Mouse (Mus musculus) brain, embryonic 18.5 days (tissue): Measurements from ENCODE around the gene Scn3a.

ENCODE experiments used
- DNase-seq: peaks from one replicate; pipeline ENCODE4 v3.0.0-alpha.2; 2012; ENCODE audit warnings: low read depth, low spot score

Scn3a gene

GRCm38 (mm10) chr2:65566793-65567787, at the start of gene Scn3a:
TSS of gene Scn3a (minus strand) at chr2:65567627.
- DNase-seq: peak; percentile 52

- DNase-seq: no peak
Observed at GRCm38 (mm10) chr2:65611887-65612286, 44.5 kb upstream of the Scn3a start.

DNA sequence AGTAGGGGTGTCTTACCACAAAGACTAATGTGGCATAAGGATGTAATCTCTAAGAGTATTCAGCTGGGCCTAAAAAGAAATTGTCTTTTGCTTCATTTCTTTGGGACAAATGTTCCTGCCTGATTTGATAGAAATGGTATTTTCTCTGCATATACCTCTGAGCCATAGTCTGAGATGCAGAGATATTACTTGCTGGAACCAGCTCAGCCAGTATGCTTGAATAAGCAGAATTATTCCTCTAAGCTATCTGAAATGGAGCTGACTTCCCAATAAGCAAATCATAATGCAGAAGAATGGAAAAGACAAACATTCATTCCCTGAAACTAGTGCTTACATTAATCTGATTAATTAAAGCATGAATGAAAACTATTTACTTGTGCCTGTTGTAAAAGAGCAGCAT, 40.4 kb upstream of the Scn3a start:
- no peak for DNase-seq

GRCm38 (mm10) chr2:65587679-65588078, 20.3 kb upstream of the Scn3a start:
- no peak for DNase-seq

GRCm38 (mm10) chr2:65567925-65568324, 498 bp upstream of the Scn3a start:
- no peak for DNase-seq

GRCm38 (mm10) chr2:65563898-65564297, 3.5 kb downstream of the Scn3a start:
- no peak for DNase-seq

DNA sequence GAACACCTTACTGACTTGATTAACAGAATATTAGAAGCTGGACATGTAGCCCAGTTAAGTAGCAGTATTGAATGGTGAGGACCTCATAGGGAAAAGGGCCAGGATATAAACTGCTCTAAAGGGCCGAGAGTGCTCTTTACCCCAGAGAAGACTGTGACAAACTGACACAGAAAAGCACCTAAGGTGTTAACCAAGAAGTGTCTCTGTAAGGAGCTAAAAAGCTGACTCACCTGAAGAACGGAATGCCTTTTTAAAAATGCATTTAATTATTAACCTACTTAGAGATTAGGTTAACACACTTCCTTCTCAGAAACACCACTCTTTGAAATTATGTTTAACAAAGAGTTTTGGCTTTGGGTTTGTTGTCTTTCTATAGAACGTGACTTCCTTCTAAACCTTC, 9.7 kb downstream of the Scn3a start:
- DNase-seq: no peak

GRCm38 (mm10) chr2:65554662-65555061, 12.8 kb downstream of the Scn3a start:
- no peak for DNase-seq

- no peak for DNase-seq
Observed at GRCm38 (mm10) chr2:65553473-65553872, 14.0 kb downstream of the Scn3a start.

GRCm38 (mm10) chr2:65552727-65553126, 14.7 kb downstream of the Scn3a start:
- no peak for DNase-seq

DNA sequence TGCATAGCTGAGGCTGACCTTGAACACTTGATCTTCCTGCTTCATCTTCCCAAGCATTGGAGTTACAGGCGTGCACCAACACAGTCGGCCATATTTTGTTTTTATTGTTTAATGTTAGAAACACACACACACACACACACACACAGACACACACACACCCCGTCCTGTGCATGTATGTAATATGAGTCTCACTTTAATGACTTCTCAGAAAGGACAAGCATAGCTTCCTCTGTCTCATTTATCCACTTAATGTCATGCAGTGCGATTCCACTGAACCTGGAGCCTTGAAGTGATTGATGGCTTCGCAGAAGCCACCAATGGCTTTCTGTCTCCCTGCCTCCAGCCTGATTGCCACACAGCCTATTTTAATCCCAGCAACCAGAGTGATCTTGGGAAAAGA, 15.2 kb downstream of the Scn3a start:
- DNase-seq: no peak

- no peak for DNase-seq
Observed at GRCm38 (mm10) chr2:65551736-65552135, 15.7 kb downstream of the Scn3a start.

DNA sequence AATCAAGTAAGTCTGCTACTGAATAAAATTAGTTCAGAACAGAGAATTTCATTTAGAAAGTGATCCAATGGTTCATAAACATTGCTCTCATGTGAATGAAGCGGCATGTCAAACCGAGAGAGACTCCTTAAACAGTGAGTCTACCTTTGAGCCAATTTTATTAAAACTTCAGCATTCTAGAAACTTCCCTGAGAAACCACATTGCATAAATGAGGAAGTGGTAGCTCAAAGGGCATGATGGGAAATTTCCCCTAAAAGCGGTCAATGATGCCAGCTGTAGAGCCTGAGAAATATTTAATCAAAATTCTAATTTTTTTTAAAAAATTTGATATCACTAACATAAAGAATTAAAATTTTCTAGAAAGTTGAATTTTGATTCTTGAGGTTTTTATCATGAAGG, 16.9 kb downstream of the Scn3a start:
- no peak for DNase-seq

GRCm38 (mm10) chr2:65548665-65549064, 18.8 kb downstream of the Scn3a start:
- no peak for DNase-seq

- no peak for DNase-seq
Observed at GRCm38 (mm10) chr2:65547341-65547740, 20.1 kb downstream of the Scn3a start.

DNA sequence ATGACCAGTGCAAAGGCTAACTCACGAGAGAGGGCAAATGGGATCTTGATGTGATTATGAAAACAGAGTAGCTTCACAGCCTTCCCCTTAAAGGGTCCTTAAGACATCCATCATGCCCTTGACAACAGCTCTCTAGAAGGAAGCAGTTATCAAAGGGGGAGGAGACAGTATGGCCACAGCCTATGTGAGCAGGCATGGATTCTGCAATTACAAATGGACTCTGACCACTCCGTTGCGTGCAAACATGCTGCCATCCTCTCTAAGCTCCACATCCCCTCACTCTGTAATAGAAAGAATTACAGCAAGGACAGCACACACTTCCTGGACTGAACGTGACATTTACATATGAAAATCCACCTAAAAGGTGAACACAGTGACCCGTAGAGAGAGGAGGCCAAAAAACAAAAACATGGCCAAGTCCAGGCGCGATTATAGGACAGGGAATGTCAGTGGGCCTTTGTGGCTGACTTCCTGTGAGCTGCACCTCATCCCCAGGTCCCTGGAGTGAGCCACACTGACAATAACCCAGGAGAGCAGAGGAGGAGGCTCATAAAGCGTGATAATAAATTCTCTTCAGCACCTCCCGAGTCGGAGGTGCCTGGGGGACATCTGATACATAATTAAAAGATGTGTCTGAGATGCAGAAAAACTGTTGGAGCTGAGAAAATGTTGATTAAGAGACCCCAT, 24.4 kb downstream of the Scn3a start:
- DNase-seq: no peak

DNA sequence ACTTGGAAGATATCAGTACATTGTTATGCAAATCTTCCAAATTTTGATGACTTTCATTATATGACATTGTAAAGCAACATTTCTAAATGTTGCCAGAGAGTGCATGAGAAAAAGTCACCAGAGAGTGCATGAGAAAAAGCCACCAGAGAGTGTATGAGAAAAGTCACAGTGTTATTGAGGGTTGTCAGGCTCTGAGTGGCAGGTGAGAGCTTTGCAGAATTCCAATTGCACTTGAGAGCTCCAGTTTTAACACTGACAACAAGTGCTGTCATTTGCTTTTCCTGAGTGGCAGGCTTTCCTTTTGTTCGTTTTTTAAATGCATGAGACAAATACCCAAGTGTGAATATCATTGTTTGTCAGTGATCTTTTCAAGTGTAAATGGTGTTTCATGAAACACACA, 25.6 kb downstream of the Scn3a start:
- no peak for DNase-seq

DNA sequence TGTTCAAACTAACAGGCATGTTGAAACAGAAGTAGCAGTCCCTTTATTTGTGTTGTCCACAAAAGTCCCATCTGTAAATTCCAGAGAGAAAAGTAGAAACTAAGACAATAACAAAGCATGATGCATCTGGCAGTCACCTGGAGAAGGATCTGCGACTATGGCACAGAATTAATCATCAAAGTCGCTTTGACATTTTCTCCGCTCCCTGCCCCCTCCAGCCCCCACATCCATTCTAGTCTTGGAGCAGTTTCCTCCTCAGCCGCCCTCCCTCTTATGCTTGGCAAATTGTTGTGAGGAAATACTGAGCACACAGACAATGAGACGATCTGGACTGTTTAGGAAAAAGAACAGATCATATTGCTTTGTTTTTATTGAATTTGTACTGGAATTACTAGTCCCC, 29.0 kb downstream of the Scn3a start:
- DNase-seq: no peak

DNA sequence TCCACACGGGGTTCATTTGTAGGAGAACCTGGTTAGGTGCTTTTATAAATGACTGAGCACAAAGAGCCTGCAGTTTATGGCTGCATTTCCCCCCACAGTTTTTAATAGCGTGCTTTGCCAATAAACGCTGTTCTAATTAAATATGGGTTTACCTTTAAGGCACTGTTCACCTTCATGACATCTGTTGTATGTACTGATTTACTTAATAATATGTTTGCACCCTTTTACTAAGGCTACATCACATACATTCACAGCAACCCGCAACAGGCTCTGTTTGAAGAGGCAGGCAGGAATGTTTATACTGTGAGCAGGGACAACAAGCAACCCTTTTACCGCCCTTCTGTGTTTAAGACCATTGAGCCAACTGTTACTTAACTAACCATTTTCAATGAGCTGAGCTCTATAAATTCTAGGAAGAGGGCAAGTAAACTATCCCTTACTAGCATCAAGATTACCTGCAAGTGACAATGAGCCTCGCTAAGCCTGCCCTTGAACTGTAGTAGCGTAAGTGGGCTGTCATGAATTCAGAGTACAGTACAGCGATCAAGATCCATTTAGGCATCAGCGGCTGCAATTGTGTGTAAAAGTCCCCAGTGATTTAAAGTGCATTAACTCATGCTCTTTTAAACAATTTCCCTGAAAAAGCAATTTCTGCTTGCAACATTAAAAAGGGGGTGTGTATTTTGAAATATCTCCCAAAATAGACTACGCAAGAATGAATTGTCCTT, 35.1 kb downstream of the Scn3a start:
- DNase-seq: no peak

- no peak for DNase-seq
Observed at GRCm38 (mm10) chr2:65529148-65529547, 38.3 kb downstream of the Scn3a start.

DNA sequence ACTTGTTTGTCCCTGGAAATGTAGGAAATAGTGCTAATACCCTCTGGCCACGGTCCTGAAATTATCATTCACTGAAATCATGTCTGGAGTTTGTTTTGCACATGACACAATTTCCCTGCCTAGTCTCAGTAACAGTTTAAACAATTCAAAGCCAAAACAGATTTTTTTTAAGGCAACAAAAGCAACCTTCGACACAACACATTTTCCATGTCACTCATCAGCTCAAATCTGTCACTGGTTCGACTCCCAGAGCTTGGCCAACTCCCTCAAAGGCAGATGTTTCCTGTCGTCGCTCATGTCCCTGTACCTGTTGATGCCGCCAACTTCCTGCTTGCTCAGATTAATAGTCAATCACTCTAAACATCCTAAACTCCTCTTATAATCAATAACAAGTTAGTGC, 50.7 kb downstream of the Scn3a start:
- DNase-seq: no peak

DNA sequence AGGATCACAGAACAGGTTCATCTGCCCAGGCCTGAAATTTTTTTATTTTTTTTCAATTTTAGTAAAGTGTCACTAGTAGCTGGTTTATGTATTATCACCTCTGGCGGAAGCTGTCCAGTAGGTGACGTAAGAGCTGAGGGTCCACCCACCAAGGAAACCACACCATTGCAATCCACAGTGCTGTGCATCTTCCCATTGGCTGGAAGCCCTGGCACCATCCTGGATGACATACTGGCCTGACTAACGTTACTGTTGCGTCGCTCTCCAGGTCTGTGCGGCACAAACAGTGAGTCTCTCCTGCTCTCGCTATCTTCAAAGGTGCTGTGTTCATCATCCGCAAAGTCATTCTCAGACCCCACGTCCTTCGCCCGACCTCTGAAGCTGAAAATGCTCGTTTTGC, 59.2 kb downstream of the Scn3a start:
- no peak for DNase-seq
